Mouse (Mus musculus) lung, postnatal 14 days (tissue): Measurements from ENCODE around the gene Vmn1r226.

ENCODE experiments used
- DNase-seq: peaks from one replicate; pipeline ENCODE4 v3.0.0; 2021

Gene Vmn1r226

GRCm38 (mm10) chr17:20682543-20682942 lies at the start of gene Vmn1r226:
TSS of gene Vmn1r226 (plus strand) at chr17:20682843.
- DNase-seq, result no peak

- no peak for DNase-seq
Measured at GRCm38 (mm10) chr17:20729543-20729942, 46.9 kb downstream of the Vmn1r226 start, which contains the start of gene Vmn1r227. TSS of gene Vmn1r227 (plus strand) at chr17:20729843.
